Mouse (Mus musculus): ENCODE measurements around the gene Trim25.

Trim25 gene

DNA sequence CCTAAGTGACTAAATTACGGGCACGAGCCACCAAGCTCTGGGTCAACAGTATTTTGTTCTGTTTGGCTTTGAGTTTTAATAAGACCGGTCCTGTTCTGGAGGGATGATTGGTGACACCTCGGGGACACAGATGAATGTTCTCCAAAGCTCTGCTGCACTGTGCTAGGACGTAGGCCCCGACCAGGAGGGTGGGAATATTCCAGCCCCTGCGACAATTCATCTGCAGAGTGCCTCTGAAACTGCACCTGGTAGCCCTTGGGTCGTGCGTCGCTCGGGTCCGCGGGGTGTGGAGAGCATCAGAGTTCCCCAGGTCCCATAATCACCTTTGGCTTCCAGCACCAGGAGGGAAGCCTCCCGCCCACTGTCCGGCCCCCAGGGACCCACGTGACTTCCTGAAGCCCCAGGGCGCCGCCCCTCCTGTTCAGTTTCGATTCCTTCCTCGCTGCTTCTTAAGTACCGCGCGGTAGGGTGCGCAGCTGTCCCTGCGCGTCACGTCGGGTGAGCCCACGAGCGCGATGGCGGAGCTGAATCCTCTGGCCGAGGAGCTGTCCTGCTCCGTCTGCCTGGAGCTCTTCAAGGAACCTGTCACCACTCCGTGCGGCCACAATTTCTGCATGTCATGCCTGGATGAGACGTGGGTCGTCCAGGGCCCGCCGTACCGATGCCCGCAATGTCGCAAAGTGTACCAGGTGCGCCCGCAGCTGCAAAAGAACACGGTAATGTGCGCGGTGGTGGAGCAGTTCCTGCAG is at the start of gene Trim25:
TSS of gene Trim25 (plus strand) at position 403 of the 749 bp plus-strand sequence.
- DNase-seq (ENCODE audit: low spot score in 2 of 2), result peak; percentile 70 to 74

DNA sequence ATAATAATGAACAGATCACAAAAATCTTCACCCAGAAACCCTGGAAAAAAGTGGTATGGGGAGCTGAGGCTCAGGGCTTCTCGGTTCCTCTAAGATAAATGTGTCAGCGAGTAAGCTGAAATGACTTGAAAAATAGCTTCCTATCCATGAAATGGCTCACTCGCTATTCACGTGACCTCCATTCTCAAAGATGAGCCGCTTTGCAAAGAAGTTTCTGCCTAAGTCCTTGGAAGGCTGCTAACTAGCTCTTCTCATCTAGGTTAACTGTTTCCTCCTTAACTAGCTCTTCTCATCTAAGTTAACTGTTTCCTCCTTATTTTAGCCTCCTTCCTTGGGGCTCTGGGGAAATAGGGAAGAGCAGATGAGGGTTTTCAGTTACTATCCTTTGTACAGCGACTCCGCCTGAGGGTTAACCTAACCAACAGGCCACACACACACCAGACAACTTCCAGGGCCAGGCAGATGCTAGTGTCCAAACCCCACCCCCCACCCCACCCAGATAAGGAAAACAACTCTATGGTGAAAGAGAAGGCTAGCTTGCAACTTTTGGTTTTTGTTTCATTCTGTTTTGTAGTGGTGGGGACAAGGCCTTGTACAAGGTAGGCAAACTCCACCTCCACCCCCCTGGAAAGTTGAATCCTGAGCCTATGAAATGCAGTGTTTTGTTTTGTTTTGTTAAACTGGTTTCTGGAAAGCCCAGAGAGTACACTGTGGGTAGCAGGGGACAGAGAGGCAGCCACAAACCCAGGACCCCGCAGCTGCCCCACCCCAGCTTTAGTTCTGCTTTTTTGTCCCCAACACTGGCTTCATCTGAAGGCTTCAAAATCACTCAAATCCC is 49.2 kb upstream of the Trim25 start:
- no peak for DNase-seq (ENCODE audit: low spot score in 2 of 2)

DNA sequence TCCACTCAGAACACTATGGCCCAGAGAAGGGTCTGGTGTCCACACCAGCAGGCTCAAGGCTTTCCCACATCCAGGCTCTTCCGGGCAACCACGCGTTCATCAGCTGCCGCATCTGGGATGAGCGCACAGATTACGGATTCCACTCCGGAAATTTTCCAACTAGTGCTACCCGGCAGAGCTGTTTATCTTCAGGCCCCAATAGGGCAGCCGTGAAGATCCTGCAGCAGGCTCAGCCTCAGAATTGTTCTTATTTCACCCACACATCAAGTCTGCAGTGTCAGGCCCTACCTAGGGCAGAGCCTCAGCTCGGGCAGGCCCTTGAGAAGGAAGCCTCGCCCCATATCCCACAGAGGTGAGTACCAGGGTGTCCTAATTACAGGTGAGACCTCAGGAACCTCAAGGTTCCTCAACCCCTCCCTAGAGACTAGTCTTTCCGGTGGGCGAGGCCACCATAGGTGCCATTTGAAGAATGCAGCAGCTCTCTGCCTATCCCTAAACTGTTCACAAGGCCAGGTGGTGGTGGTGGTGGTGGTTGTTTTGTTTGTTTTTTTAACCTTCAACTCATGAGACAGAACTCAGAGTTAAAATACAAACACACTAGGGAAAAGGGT is 48.4 kb upstream of the Trim25 start:
- DNase-seq (ENCODE audit: low spot score in 2 of 2), result no peak

DNA sequence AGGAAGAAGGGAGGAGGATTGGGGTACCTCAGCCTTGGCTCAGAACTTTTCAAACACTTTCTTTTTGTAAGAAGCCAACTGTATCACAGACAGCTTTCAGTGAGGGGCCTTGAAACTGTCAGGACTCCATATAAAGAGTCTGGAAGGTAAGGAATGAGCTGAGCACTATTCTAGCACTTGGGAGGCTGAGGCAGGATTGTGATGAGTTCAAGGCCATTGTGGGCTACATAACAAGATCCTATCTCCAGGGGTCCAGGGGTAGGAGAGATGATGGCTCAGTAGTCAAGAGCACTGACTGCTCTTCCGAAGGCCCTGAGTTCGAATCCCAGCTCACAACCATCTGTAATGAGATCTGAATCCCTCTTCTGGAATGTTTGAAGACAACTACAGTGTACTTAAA is 47.6 kb upstream of the Trim25 start:
- DNase-seq (ENCODE audit: low spot score in 2 of 2), result no peak

DNA sequence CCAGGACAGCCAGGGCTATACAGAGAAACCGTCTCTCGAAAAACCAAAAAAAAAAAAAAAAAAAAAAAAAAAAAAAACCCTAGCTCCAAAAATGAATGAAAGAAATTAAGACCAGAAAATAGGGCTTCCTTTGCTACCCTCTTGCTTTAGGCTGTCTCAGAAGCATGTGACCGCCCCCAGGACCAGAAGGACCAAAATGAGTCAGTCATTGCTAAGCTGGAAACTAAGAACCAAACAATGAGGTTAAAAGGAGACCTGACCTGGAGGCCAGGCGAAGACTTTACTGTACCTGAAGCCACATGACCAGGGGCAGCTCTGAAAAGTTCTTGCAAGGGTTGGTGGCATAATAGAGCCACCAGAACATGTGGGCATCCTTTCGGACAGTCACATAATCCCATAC is 47.1 kb upstream of the Trim25 start:
- DNase-seq (ENCODE audit: low spot score in 2 of 2), result no peak

DNA sequence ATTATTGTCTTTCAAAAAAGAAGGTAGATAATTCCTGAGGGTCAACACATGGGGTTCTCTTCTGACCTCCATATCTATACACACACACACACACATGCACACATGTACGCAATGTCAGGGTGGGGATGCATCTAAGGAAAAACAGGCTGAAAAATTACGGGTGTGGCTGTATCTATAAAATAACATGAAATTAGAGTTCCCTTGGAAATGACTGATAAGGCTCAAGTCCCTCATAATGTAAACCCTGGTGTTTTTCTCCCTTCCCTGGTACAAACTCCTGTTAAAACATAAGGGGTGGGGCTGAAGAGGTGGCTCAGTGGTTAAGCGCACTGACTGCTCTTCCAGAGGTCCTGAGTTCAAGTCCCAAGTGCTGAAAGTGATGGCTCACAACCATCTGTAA is 45.6 kb upstream of the Trim25 start:
- no peak for DNase-seq (ENCODE audit: low spot score in 2 of 2)

DNA sequence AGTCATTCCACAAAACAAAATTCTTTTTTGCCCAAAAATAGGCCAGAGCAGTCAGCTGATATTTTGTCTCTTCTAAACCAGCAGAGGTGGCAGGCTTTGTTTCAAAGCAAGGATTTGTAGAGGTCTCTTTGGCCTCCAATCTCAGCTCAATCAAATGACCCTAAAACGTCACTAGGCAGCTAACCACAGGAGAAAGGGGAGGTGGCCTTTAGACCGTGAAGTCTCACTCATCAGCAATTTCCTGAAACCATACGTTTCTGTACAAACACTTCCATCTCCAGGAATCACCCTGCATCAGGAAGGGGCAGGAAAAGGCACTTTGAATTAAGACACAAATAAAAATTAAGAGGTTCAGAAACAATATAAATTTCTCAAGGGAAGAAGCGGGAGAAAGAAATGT is 44.4 kb upstream of the Trim25 start:
- no peak for DNase-seq (ENCODE audit: low spot score in 2 of 2)

DNA sequence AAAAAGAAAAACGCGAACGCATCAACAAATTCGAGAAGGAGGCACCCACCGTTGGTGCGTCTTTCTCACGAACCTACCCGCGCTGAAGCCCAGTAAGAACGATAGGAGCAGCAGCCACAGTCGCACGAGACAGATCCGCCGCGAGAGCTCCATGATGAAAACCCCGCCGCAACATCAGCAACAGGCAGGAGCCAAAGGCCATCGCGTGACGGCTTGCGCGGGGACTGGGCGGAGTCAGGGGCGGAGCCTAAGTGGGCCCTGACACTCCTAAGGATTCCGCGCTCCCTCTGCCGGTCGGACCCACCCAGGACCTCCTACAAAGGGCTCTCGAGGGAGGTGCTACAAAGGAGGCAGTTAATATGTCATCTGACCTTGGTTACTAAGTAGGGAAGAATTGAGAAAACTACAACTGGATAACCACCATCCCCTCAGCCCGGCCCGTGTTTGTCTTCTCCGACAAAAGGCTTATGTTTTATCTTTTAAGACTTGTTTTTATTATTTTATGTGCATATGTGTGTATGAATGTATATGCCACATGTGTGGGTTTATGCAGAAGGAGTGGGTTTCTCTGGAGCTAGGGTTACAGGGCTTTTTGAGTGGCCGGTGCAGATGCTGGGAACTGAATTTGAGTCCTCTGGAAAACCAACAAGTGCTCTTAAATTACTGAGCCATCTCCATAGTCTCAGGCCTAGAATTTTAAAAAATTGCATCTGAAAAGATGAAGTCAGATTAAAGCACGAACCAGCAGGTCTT is 43.8 kb upstream of the Trim25 start, which contains the start of gene Scpep1:
TSS of gene Scpep1 (minus strand) at position 249 of the 753 bp plus-strand sequence.
- peak; percentile 96 for DNase-seq (ENCODE audit: low spot score in 2 of 2)

DNA sequence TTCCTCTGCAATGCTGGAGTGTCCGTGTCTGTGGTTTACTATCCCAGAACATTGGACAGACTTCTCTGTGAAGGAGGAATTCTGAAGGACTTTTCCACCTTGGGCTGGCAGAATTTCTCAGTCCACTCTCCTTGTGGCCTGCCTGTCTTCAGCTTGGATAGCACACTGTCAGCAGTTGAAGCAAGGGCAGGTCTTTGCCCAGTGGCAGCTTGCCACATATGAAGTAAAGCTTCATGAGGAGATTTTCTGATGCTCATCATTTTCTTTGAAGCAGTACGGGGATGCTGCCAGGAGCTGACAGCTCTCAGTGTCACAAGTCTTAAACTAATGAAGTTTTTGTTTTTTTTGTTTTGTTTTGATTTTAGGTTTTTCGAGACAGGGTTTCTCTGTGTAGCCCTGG is 40.3 kb upstream of the Trim25 start:
- DNase-seq (ENCODE audit: low spot score in 2 of 2), result no peak

DNA sequence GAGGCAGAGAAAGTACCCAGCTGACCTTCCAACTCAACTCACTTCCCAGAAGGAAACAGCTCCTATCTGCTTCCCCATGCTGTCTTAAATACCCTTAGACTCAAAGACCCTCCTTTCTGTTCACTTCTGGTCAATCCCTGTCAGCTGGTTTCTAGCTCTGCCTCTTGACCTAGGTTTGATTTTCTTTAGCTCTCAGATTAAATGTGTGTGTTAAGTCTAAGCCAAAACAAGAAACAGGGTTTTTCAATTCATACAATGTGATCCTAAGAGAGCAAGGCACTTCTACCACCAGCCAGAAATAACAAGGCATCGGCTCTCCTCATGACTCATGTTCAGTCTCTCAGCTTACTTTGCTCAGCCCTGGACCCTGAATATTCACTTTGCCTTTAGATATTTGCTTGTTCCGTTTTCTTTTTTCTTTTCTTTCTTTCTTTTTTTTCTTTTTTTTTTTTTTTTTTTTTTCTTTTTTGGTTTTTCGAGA is 32.3 kb upstream of the Trim25 start, which contains the start of gene Elobl:
TSS of gene Elobl (minus strand) at position 51 of the 481 bp plus-strand sequence.
- DNase-seq (ENCODE audit: low spot score in 2 of 2), result no peak

DNA sequence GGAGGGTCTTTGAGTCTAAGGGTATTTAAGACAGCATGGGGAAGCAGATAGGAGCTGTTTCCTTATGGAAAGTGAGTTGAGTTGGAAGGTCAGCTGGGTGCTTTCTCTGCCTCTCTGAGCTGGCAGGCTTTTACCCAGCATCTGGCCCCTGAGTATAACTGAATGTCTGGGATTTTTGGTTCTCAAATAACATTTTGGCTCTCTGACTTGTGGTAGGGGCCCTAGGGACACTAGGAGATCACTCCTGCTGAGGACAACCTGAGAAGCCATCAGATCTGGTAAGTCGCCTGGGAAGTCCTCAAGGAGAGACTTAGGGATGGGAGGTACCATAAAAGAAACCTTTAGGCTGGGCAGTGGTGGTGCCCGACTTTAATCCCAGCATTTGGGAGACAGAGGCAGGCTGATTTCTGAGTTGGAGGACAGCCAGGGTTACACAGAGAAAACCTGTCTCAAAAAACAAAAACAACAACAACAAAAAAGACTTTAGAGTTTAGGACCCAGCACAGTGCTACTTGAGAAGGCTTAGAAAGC is 28.9 kb upstream of the Trim25 start, which contains the start of gene Coil:
TSS of gene Coil (plus strand) at position 51 of the 531 bp plus-strand sequence.
- peak in 1 of 2 experiments; percentile 52 for DNase-seq (ENCODE audit: low spot score in 2 of 2)

DNA sequence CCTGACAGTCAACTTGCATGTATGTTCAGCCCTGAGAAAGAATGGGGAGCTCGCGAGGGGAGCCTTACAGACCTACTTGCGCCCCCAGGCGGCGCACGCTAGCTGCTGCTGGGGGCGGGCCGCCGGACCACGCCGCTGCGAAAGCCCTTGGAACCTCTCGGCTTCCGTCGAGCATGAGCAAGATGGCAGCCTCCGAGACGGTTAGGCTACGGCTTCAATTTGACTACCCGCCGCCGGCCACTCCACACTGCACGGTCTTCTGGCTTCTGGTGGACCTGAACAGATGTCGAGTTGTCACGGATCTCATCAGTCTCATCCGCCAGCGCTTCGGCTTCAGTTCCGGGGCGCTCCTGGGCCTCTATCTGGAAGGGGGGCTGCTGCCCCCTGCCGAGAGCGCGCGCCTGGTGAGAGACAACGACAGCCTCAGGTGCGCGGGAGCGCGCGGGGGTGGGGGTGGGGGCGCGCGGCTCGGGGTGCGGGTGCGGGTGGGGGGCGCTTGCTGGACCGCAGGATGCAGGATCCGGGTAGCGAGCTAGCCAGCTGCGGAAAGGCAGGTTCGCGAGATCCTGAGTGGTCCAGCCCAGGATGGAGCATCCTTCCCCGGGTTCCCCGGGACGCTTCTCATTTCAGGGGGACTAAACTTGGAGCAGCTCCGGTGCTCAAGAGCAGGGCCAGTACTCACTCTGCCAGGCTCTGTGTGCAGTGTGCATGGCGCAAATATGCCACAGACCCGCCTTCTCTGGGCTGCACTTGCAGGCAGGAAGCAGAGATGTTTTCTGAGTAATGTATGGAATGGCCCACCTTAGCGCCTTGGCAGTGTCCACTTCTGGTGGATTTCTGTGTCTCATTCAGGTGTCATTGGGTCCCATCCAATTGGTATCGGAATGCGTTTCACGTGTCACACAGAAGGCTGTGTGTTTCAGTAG is 25.1 kb upstream of the Trim25 start:
- peak; percentile 96 to 97 for DNase-seq (ENCODE audit: low spot score in 2 of 2)

DNA sequence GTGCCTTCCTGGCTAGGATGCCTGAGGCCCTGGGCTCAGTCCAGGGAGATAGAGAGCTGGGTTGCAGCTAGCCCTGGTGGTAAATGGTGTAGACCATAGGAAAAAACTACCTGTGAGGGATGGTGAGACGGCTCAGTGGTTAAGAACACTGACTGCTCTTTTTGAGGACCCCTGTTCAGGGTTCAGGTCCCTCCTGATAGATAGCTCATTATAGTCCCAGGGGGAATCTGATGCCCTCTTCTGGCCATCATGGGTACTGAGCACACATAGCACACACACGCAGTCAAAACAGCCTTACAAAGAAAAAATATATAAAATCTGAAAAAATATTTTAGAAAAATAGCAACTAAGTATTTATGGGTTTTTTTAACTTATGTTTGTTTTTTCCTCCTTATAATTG is 22.9 kb upstream of the Trim25 start:
- DNase-seq (ENCODE audit: low spot score in 2 of 2), result no peak

DNA sequence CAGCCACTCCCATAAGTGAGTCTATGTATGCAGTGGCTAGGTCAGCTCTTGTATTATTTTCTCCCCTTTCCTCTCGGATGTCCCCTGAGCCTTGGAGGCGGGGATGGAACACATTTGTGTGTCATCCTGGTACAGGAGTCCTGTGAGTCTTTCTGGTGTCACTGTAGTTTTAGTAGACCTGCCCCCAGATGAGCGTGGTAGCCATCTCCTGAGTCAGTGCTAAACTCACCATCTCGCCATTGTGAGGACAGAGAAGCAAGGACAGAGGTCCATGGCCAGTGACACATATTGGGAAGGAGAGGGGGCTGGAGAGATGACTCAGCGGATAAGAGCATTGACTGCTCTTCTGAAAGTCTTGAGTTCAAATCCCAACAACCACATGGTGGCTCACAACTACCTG is 22.0 kb upstream of the Trim25 start:
- no peak for DNase-seq (ENCODE audit: low spot score in 2 of 2)

DNA sequence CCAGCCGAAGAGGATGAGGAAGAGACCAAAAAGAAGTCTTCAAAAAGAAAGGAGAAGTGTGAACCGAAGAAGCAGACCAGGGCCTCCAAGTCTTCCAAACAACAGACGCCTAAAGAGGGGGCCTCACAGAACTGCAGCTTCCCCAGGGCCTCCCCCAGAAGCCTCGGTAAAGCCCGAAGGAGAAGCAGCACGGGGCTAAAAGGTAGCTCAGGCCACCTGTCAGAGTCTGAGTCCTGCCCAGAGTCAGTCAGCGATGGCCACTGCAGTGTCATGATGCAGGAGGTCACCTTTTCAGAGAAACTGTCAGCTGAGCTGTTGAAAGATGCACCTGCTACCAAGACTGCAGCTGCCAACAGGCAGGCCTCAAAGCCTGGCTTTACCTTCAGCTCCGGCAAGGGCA is 17.8 kb upstream of the Trim25 start:
- no peak for DNase-seq (ENCODE audit: low spot score in 2 of 2)

DNA sequence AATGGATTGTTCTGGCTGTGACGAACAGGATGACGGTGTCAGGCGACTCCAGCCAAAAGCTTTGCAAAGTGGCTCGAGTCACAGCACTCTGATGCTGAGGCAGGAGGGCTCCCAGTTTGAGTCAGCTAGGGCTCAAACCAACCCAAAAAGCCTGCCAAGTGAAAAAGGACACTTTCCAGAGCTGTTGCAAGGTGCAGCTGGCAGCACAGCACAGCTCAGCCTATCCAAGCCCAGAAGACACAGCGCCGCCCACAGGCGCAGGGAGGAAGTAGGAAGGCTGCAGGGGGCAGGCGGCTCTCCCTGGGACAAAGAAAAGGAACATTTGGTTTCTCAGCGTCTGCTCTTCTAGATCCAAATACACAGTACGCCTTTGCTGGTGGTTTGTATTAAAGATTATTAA is 12.6 kb upstream of the Trim25 start:
- DNase-seq (ENCODE audit: low spot score in 2 of 2), result no peak

DNA sequence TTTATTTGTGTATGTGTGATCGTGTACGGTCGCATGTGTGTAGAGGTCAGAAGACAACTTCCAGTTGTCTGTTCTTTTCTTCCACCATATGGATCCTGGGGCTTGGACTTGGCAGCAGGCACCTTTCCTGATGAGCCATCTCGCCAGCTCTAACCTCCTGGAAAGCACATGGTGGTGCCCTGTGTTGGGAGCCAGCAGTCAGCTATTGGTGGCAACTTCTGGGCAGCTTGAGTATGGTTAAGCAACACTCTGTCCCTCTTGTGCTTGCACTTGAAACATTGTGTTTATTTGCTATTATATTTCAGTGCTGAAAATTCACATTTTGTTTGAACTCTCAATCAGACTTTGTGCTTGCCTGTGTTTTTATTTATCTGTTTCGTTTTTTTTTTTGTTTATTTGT is 10.2 kb upstream of the Trim25 start:
- DNase-seq (ENCODE audit: low spot score in 2 of 2), result no peak

DNA sequence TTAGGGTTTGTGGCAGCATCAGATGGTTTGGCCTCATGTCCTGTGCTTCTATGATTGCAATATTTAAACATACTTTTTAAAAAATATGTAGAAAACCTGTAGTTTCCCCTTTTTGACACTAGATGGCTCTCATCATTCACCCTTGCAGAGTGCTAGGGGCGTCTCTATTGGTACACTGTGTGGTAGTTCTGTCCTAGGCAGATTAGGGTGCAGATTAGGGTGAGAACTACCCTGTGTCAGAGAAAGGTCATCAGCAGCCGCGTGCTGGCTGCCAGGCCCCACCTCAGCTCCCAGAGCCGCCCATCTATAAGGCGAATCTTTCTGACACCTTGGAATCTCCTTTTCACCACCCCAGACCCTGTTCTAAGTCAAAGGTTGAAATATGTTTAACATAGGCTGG is 9.6 kb upstream of the Trim25 start:
- DNase-seq (ENCODE audit: low spot score in 2 of 2), result no peak

DNA sequence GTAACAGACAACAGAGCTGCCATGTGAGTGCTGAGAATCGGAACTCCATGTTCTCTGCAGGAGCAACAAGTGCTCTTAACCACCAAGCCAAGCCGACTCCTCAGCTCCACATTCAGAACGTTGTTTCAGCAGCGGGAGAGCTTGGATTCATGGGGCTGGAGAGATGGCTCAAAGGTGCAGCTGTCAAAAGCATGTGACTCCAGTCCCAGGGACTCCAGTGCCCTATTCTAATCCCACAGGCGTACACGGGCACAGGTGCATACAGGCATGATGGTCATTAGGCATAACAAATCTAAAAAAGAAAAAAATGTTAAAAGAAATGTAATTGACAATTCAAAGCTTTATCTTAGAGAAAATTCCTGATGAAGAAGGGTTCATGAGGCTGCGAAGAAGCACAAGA is 6.0 kb upstream of the Trim25 start:
- DNase-seq (ENCODE audit: low spot score in 2 of 2), result no peak

DNA sequence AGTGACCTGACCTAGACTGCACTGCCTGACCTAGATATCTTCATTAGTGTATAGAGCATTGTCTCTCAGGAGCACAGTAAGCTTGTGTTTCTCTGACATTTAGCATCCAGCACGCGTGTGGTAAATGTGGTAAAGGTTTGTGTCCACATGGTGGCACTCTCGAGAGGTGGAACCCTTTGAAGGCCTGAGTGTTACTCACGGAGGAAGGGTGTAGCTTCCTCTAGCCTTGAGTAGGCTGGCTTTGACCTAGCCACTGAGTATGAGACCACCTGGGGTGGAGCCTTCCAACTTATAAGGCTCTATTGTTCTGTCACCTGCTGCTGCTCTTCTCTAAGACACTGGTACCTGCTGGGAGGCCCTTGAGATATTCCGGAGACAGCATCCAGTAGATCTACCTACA is 5.6 kb upstream of the Trim25 start:
- DNase-seq (ENCODE audit: low spot score in 2 of 2), result peak; percentile 43 to 57
